Mouse (Mus musculus) liver, embryonic 11.5 days (tissue): ENCODE measurements around the gene Morc3. TPM values are rescaled to one million over a fixed set of nuclear protein-coding genes. Genes with fewer than 3 reads are reported as not detected.
A peak's percentile ranks its signal among the peaks of the same experiment; 100 is the strongest.

Experiments
- ATAC-seq: fragments of 200-750 bp; cut with Nextera tagmentation; replicated peaks from 2 replicates; pipeline ENCODE4 v1.8.0; 2017; ENCODE audit warnings: moderate number of reproducible peaks, mild to moderate bottlenecking, moderate TSS enrichment, moderate library complexity; ENCODE audit not compliant: low FRiP score
- DNase-seq: peaks from one replicate; pipeline ENCODE4 v3.0.0-alpha.2; 2017; ENCODE audit warnings: low spot score
- H3K27ac ChIP-seq: fragments of 300-500 bp; sonication (generic); 2 replicates; pipeline ENCODE4 v1.5.1; 2014; ENCODE audit warnings: mild to moderate bottlenecking, low read depth, low read length, control low read depth
- H3K27me3 ChIP-seq: fragments of 300-500 bp; sonication (generic); replicated peaks from 2 replicates; pipeline ENCODE4 v1.6.1; 2014; ENCODE audit warnings: low read length, mixed read lengths; ENCODE audit not compliant: control insufficient read depth, insufficient read depth
- H3K36me3 ChIP-seq: fragments of 300-500 bp; sonication (generic); 2 replicates; pipeline ENCODE4 v1.6.1; 2014; ENCODE audit warnings: mild to moderate bottlenecking, low read length, moderate library complexity, mixed read lengths; ENCODE audit not compliant: control insufficient read depth, insufficient read depth
- H3K4me1 ChIP-seq: fragments of 300-500 bp; sonication (generic); replicated peaks from 2 replicates; pipeline ENCODE4 v1.6.1; 2014; ENCODE audit warnings: low read length, mixed read lengths; ENCODE audit not compliant: control insufficient read depth, insufficient read depth
- H3K4me2 ChIP-seq: fragments of 300-500 bp; sonication (generic); 2 replicates; pipeline ENCODE4 v1.6.1; 2014; ENCODE audit warnings: mild to moderate bottlenecking, control low read depth, moderate library complexity
- H3K4me3 ChIP-seq: fragments of 300-500 bp; sonication (generic); 2 replicates; pipeline ENCODE4 v1.5.1; 2014; ENCODE audit warnings: low read depth, low read length, control low read depth
- H3K9ac ChIP-seq: fragments of 300-500 bp; sonication (generic); 2 replicates; pipeline ENCODE4 v1.6.1; 2014; ENCODE audit warnings: low read depth, low read length, control low read depth
- H3K9me3 ChIP-seq: fragments of 300-500 bp; sonication (generic); 2 replicates; pipeline ENCODE4 v1.6.1; 2016; ENCODE audit warnings: low read length, inconsistent platforms, mixed read lengths; ENCODE audit not compliant: control insufficient read depth
- WGBS: fragments of 180-500 bp; shearing (Covaris S2); extraction: QIAGEN DNeasy Blood & Tissue Kit; methylation state at CpG from one replicate; pipeline ENCODE4 v1.1.7; 2014; 5-methylcytosine and 5-hydroxymethylcytosine counted together
- polyA plus RNA-seq: library from polyadenylated mRNA; unstranded; fragments of >200 nt; fragmentation: Nextera tagmentation; extraction: Ambion mirVana; gene quantifications from 2 replicates; pipeline ENCODE4 v1.2.1, GENCODE M21; 2014

Morc3 gene
- polyA plus RNA-seq, 1 experiment from 2014 or later, result 37.0 TPM

DNA sequence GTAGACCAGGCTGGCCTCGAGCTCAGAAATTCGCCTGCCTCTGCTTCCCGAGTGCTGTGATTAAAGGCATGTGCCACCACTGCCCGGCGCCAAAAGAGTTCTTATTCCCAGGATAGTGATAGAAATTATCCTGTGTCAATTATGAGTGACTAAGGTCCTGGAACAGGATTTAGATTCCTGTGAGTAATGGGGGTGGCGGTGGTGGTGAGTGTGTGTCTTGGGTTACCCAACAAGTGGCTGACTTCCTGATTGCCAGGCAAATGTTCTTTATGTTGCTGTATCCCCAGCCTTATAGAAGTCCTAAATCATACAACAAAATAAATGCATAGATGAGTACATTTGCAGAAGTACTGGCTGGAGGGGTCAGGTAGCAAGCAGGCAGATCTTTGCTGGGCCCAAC lies 1.6 kb downstream of the Morc3 start:
- H3K9me3 ChIP-seq, result no peaks in the 10 kb centered on the region
- DNase-seq, result no peak
- no peak for ATAC-seq
- WGBS, result 85% methylated on average over 6 of the region's 6 CpGs
- H3K9ac ChIP-seq, result no peak overlapping the region
- H3K4me1 ChIP-seq, result peaks cover 8% of the 10 kb centered on the region; the same call in 1 of the 2 replicates
- no peaks in the 10 kb centered on the region for H3K36me3 ChIP-seq
- H3K4me2 ChIP-seq, result peak overlapping the region; percentile 85
- no peak overlapping the region for H3K27ac ChIP-seq
- H3K27me3 ChIP-seq, result no peaks in the 10 kb centered on the region
- H3K4me3 ChIP-seq, result peak overlapping the region; percentile 97

DNA sequence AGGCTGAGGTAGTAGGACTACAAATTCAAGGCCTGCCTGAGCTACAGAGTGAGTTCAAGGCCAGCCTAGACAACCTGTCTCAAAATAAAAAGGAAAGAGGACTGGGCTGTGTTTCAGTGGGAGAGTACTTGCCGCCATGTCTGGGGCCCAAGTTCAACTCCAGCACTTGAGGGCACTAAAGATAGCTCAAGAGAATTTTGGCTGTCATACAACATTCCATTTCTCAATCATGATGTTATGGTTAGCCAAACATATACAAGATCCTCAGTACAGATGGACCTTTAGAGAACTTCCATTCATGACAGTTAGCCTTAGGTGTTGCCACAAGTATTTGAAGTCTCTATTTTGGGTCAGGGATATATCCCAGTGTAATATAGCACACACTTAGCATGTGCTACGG lies 2.2 kb downstream of the Morc3 start:
- DNase-seq (no peak), ATAC-seq (no peak)
- Histone ChIP-seq H3K4me3 (no peak overlapping the region), H3K9ac (no peak overlapping the region), H3K36me3 (0 out of 2 replicates have a peak, but pooled peaks cover 2% of the 10 kb centered on the region), H3K27me3 (no peaks in the 10 kb centered on the region), H3K27ac (no peak overlapping the region), H3K4me2 (peak overlapping the region; percentile 85), H3K9me3 (no peaks in the 10 kb centered on the region), H3K4me1 (peaks cover 8% of the 10 kb centered on the region; the same call in 1 of the 2 replicates)
- WGBS, result 87% methylated on average over 2 of the region's 2 CpGs

DNA sequence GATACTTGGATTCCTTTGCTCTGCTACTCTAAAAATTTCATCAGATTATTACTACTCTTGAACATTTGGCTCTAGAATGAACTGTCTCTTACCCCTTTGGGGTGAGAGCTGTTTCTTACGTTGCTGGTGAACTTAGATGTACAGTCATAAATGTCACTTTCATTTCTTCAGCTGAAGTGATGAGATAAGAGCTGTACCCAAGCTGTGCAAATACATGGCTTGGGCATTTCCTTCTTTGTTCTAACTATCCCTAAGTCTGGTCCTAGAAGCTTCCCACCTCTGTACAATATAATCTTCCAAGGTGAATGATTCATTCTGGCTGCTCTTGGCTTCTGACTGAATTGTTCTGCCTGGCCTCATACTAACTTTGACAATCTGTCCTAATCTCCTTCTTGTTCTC lies 7.1 kb downstream of the Morc3 start:
- Histone ChIP-seq H3K4me1 (peaks cover under 1% of the 10 kb centered on the region; the same call in 1 of the 2 replicates), H3K4me2 (no peak overlapping the region), H3K27ac (no peak overlapping the region), H3K27me3 (no peaks in the 10 kb centered on the region), H3K36me3 (peaks cover 3% of the 10 kb centered on the region; the same call in 1 of the 2 replicates), H3K4me3 (no peak overlapping the region), H3K9ac (no peak overlapping the region), H3K9me3 (no peaks in the 10 kb centered on the region)
- ATAC-seq, result no peak
- no peak for DNase-seq
- 87% methylated on average over 1 of the region's 1 CpGs for WGBS

DNA sequence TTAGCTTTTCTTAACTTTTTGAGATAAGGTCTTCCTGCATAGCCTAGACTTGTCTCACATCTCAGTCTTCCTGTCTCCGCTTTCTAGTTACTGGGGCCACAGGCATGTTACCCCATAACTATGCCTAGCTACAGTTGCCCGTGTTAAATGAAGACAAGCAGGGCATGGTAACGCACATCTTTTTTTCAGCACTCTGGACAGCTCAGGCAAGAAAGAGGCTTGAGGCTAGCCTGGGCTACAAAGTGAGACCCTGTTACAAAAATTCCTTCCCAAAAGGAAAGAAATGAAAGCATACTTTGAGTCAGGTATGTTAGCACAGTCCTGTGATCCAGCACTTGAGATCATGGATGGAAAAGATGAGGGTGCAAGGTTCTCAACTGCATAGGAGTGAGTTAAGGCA lies 18.6 kb downstream of the Morc3 start:
- WGBS, result 97% methylated on average over 3 of the region's 3 CpGs
- peaks cover 56% of the 10 kb centered on the region for H3K36me3 ChIP-seq
- no peaks in the 10 kb centered on the region for H3K27me3 ChIP-seq
- no peaks in the 10 kb centered on the region for H3K9me3 ChIP-seq
- H3K4me1 ChIP-seq, result no peaks in the 10 kb centered on the region
- no peak overlapping the region for H3K4me2 ChIP-seq
- DNase-seq (no peak), ATAC-seq (no peak)
- H3K4me3 ChIP-seq, result no peak overlapping the region
- H3K27ac ChIP-seq, result no peak overlapping the region
- H3K9ac ChIP-seq, result no peak overlapping the region

DNA sequence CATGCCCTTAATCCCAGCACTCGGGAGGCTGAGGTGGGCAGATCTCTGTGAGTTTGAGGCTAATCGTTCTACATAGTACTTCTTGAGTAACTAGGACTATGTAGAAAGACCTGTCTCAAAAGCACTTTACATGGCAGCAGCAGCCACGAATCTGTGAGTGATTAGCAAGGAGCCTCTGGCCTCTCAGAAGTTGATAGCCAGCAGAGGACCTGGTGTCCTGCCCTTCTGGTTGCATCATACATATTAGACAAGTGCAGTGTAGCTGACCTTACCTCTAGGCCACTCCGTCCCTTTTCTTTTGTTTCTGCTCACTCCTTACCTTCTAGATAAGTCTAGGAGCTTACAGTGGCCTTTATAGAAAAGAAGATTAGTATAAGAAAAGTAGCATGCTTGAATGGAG lies 28.0 kb downstream of the Morc3 start:
- no peak for DNase-seq
- Histone ChIP-seq H3K36me3 (peaks cover 44% of the 10 kb centered on the region), H3K9me3 (no peaks in the 10 kb centered on the region), H3K4me3 (no peak overlapping the region), H3K4me2 (no peak overlapping the region), H3K27me3 (no peaks in the 10 kb centered on the region), H3K27ac (no peak overlapping the region), H3K4me1 (no peaks in the 10 kb centered on the region), H3K9ac (no peak overlapping the region)
- 87% methylated on average over 4 of the region's 4 CpGs for WGBS
- no peak for ATAC-seq

DNA sequence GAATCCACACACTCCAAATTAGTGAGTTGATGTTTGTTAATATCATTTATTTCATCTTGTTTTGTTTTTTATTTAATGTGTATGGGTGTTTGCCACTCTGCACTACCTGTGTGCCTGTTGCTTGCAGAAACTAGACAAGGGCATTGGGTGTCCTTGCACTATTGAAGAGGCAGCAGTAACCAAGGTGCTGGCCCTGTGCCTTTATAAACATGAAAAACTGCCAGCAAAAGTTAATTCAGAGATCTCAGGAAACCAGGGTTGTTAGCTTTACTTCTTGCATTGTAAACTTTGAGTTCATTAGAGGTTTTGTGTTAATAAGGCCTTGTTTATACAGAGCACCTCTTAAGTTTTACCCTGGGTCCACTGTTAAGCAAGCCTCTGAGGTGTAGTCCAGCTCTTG lies 28.8 kb downstream of the Morc3 start:
- Histone ChIP-seq H3K9ac (no peak overlapping the region), H3K27me3 (no peaks in the 10 kb centered on the region), H3K27ac (no peak overlapping the region), H3K4me1 (no peaks in the 10 kb centered on the region), H3K4me3 (no peak overlapping the region), H3K4me2 (no peak overlapping the region), H3K9me3 (no peaks in the 10 kb centered on the region), H3K36me3 (peaks cover 47% of the 10 kb centered on the region)
- no peak for ATAC-seq
- DNase-seq, result no peak

DNA sequence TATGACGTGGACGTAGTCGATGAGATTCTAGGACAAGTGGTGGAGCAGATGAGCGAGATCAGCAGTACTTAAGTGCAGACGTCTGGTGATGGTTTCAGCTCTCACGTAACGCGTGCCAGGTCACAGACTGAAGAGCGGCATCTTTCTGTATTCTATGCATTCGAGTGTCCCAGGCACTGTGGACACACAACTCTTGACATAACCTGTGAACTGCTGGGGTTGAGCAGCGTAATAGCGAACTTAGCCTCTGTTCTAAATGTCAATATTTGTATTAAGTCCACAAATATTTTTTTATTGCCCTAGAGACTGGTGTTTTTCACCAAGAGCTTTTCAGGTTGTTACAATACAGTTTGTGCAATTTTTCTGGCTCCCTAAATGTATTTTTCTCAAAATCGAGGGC lies 42.9 kb downstream of the Morc3 start:
- Histone ChIP-seq H3K36me3 (peaks cover 34% of the 10 kb centered on the region), H3K27ac (no peak overlapping the region), H3K9ac (no peak overlapping the region), H3K4me3 (no peak overlapping the region), H3K4me1 (no peaks in the 10 kb centered on the region), H3K4me2 (no peak overlapping the region), H3K27me3 (no peaks in the 10 kb centered on the region), H3K9me3 (no peaks in the 10 kb centered on the region)
- ATAC-seq (no peak), DNase-seq (no peak)
- WGBS, result 90% methylated on average over 13 of the region's 13 CpGs

DNA sequence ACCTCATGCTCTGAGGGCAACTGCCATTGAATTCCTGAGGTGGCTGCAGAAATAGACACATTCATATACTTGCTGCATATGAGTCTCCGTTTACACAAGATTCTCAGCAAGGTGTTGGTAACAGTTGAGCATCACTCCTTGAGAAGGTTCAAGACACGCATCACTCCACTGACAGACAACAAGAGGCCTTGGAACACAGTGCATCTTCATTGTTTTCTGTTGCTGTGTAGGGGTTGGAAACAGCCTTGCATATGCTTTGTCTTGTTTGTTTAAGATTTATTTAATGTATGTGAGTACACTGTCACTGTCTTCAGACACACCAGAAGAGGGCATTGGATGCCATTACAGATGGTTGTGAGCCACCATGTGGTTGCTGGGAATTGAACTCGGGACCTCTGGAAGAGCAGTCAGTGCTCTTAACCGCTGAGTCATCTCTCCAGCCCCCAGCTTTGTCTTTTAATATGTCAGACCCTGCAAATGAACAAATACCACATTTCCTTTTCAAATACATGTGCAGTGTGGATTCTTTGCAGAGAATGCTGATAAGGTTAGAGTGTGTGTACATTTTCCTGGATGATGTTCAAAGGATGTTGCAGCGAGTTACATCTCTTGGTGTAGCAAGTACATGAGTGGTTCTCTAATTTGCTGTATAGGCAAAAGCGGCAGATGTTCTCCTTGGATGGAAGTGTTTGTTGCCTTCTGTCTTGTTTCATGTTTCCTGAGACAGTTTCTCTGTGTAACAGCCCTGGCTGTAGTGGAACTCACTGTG lies 45.9 kb downstream of the Morc3 start:
- no peak overlapping the region for H3K4me2 ChIP-seq
- ATAC-seq, result no peak
- H3K36me3 ChIP-seq, result peaks cover 17% of the 10 kb centered on the region
- 86% methylated on average over 6 of the region's 6 CpGs for WGBS
- no peak for DNase-seq
- no peaks in the 10 kb centered on the region for H3K4me1 ChIP-seq
- no peak overlapping the region for H3K4me3 ChIP-seq
- no peaks in the 10 kb centered on the region for H3K9me3 ChIP-seq
- no peaks in the 10 kb centered on the region for H3K27me3 ChIP-seq
- H3K9ac ChIP-seq, result no peak overlapping the region
- no peak overlapping the region for H3K27ac ChIP-seq
